Mouse (Mus musculus): ENCODE data around the gene Sirt4. TPM values are rescaled to one million over a fixed set of nuclear protein-coding genes. Genes with fewer than 3 reads are reported as not detected.
"Not testable (repeated sequence)": the region's sequence is repeated elsewhere in the genome, so short reads cannot be mapped to it uniquely, and the experiment has no call there.

Sirt4 gene
- polyA plus RNA-seq, 1 experiment from 2014 or later: 6.0 TPM

DNA sequence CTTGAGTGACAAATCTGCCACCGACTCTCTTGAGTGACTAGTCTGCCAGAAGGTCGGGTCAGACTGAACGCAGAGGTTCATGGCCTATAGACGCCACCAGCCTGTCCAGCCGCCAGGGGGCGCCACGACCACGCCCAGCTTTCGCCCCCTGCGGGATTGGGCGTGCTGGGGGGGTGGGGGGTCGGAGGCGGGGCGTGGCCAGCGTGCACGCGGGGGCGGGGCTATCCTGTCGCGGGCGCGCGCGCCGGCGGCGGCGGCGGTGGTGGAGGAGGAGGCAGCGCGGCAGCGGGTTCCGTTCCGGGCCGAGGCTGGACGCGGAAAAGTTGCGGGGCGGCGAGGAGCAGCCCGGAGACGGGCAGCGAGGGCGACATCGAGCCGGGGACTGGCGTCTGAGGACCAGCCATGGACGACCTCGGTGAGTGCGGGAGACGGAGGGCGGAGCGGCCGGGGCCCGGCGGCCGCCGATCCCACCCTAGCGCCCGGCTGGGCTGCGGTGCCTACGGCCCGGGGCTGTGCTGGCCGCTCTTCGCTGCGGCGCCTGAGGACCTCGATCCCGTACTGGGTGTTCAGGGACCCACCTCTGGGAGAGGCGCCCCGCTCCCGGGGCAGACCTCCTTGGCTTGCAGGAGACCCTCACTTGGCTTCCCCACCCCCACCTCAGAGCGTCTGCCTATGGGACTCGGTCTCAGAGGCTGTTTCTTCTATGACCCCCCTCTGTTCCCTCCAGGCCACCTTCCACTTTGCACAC lies 22.1 kb upstream of the Sirt4 start, which contains the start of gene Pxn:
TSS of gene Pxn (plus strand) at position 223 of the 748 bp plus-strand sequence.
- under 1% methylated on average over 58 of the region's 74 CpGs for WGBS (ENCODE audit: insufficient replicate concordance)
- Histone ChIP-seq H3K9me3 (replicated peaks) (no peaks in the 10 kb centered on the region), H3K4me3 (replicated peaks) (peak within 1 kb of the TSS; percentile 80), H3K4me1 (replicated peaks) (peaks cover 53% of the 10 kb centered on the region), H3K27me3 (peaks cover 14% of the 10 kb centered on the region), H3K36me3 (replicated peaks) (no peaks in the 10 kb centered on the region), H3K27ac (replicated peaks) (peak within 1 kb of the TSS; percentile 62; the same call in 1 of the 2 replicates), H3K9ac (peak within 1 kb of the TSS; percentile 85), H3K4me2 (peak within 1 kb of the TSS; percentile 99)
- ATAC-seq (ENCODE audit: insufficient read depth): peak; percentile 84

- H3K27ac ChIP-seq (replicated peaks); ATAC-seq (ENCODE audit: insufficient read depth); H3K4me3 ChIP-seq (replicated peaks); H3K9me3 ChIP-seq (replicated peaks); H3K4me2 ChIP-seq; H3K36me3 ChIP-seq (replicated peaks); H3K9ac ChIP-seq: not testable (repeated sequence)
- H3K4me1 ChIP-seq (replicated peaks): peaks cover 48% of the 10 kb centered on the region
- 59% methylated on average over 4 of the region's 4 CpGs for WGBS (ENCODE audit: insufficient replicate concordance)
- H3K27me3 ChIP-seq: peaks cover 14% of the 10 kb centered on the region
Observed at GRCm38 (mm10) chr5:115505617-115506016, 21.1 kb upstream of the Sirt4 start.

- H3K27me3 ChIP-seq: peaks cover 14% of the 10 kb centered on the region; the same call in 1 of the 2 replicates
- no peak for ATAC-seq (ENCODE audit: insufficient read depth)
- H3K27ac ChIP-seq (replicated peaks): no peak overlapping the region
- 60% methylated on average over 12 of the region's 12 CpGs for WGBS (ENCODE audit: insufficient replicate concordance)
- no peak overlapping the region for H3K9ac ChIP-seq
- no peaks in the 10 kb centered on the region for H3K36me3 ChIP-seq (replicated peaks)
- no peak overlapping the region for H3K4me2 ChIP-seq
- H3K4me1 ChIP-seq (replicated peaks): peaks cover 33% of the 10 kb centered on the region
- no peaks in the 10 kb centered on the region for H3K9me3 ChIP-seq (replicated peaks)
- no peak overlapping the region for H3K4me3 ChIP-seq (replicated peaks)
Observed at GRCm38 (mm10) chr5:115503035-115503434, 18.5 kb upstream of the Sirt4 start.

DNA sequence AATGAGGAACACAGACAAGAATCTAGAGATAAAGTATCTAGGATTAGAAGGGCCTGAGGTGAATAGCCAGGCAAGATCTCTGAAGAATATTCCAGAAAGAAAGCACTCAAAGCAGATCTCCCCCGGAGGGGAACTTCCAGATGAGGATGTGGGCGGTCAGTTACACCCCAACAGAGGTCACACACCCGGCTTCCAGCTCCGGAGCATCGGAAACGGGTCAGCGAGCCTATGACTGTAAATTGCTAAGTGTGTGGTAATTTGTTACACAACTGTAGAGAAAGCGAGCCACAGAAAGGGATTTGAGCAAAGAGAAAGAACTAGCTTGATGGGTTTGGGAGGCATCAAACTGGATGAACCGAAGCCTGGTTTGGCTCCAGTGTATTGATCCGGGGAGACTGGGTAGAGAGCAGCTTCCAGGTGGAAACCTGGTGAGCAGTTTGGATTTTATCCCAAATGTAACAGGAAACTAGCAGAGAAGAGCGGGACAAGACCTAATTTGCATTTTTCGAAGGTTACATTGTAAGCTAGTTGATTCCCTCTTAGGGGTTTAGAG lies 15.9 kb upstream of the Sirt4 start:
- WGBS (ENCODE audit: insufficient replicate concordance): 56% methylated on average over 12 of the region's 12 CpGs
- Histone ChIP-seq H3K9ac (no peak overlapping the region), H3K27ac (replicated peaks) (no peak overlapping the region), H3K4me3 (replicated peaks) (no peak overlapping the region), H3K9me3 (replicated peaks) (no peaks in the 10 kb centered on the region), H3K27me3 (0 out of 2 replicates have a peak, but pooled peaks cover 6% of the 10 kb centered on the region), H3K36me3 (replicated peaks) (no peaks in the 10 kb centered on the region), H3K4me2 (no peak overlapping the region; the same call in 1 of the 2 replicates), H3K4me1 (replicated peaks) (peaks cover 14% of the 10 kb centered on the region)
- no peak for ATAC-seq (ENCODE audit: insufficient read depth)

DNA sequence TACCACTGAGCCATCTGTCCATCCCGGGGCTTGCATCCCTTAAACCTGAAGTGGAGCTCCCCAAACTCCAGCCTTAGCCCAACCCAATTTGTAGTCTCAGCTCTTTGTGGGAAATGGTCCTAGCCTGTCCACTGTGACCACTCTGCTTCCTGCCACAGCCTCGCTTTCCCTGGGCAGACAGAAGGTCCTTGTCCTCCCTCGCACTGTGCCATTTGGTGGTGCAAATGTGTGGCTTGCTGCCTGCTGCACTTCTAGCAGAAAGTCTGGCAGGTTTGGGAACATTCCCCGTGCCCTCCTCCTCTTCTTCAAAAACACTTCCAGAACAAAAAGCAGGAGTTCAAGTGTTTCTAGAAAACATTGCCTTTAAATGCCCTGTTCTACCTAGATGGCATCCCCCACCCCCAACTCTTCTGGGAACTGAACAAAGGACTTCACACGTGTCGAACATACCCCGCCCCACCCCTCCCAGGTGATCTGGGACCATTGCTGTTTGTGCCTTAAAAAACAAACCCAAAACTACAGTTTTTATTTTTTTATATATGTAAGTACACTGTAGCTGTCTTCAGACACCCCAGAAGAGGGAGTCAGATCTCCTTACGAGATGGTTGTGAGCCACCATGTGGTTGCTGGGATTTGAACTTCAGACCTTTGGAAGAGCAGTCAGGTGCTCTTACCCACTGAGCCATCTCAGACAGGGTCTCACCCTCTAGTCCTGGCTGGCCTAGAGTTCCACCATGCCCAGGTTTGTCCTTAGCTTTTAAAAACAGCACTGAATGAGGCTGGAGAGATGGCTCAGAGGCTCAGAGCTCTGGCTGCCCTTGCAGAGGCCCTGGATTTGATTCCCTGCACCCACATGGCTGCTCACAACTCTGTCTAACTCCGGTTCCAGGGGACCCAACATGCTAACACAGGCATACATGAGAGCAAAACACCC lies 14.0 kb upstream of the Sirt4 start:
- no peaks in the 10 kb centered on the region for H3K36me3 ChIP-seq (replicated peaks)
- H3K9ac ChIP-seq: no peak overlapping the region
- no peak for ATAC-seq (ENCODE audit: insufficient read depth)
- H3K27me3 ChIP-seq: peaks cover 6% of the 10 kb centered on the region; the same call in 1 of the 2 replicates
- no peak overlapping the region for H3K4me2 ChIP-seq
- H3K4me1 ChIP-seq (replicated peaks): peaks cover 15% of the 10 kb centered on the region
- H3K4me3 ChIP-seq (replicated peaks): no peak overlapping the region
- H3K27ac ChIP-seq (replicated peaks): no peak overlapping the region
- 48% methylated on average over 9 of the region's 9 CpGs for WGBS (ENCODE audit: insufficient replicate concordance)
- no peaks in the 10 kb centered on the region for H3K9me3 ChIP-seq (replicated peaks)

DNA sequence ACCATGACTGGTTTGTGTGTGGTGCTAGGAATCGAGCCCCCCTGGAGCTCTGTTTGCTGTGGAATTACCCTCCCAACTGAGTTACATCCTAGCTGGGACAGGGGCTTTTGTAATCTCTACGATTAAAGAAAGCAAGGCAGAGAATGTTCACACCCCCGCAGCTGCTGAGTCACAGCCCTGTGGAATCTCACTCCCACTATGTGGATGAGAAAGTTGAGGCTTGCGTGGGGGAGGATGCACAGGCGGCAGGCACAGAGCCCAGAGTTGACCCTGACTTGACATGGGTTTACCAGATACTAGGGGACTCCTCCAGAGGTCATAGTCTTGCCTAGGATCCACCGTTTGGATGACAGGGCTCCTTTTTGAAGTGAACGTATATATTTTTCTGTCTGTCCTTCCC lies 12.5 kb upstream of the Sirt4 start:
- H3K27ac ChIP-seq (replicated peaks): no peak overlapping the region
- no peak for ATAC-seq (ENCODE audit: insufficient read depth)
- 58% methylated on average over 7 of the region's 7 CpGs for WGBS (ENCODE audit: insufficient replicate concordance)
- H3K9ac ChIP-seq: no peak overlapping the region
- no peak overlapping the region for H3K4me2 ChIP-seq
- H3K27me3 ChIP-seq: peaks cover under 1% of the 10 kb centered on the region; the same call in 1 of the 2 replicates
- peaks cover 19% of the 10 kb centered on the region for H3K4me1 ChIP-seq (replicated peaks)
- no peaks in the 10 kb centered on the region for H3K36me3 ChIP-seq (replicated peaks)
- H3K4me3 ChIP-seq (replicated peaks): no peak overlapping the region
- H3K9me3 ChIP-seq (replicated peaks): no peaks in the 10 kb centered on the region

GRCm38 (mm10) chr5:115495618-115496017 lies 11.1 kb upstream of the Sirt4 start:
- H3K27ac ChIP-seq (replicated peaks); H3K9me3 ChIP-seq (replicated peaks); H3K4me2 ChIP-seq; H3K27me3 ChIP-seq; H3K36me3 ChIP-seq (replicated peaks); ATAC-seq (ENCODE audit: insufficient read depth); H3K4me3 ChIP-seq (replicated peaks); H3K9ac ChIP-seq: not testable (repeated sequence)
- 70% methylated on average over 3 of the region's 3 CpGs for WGBS (ENCODE audit: insufficient replicate concordance)
- H3K4me1 ChIP-seq (replicated peaks): peaks cover 33% of the 10 kb centered on the region

GRCm38 (mm10) chr5:115493441-115493840 lies 8.9 kb upstream of the Sirt4 start:
- Histone ChIP-seq H3K9ac (no peak overlapping the region), H3K4me1 (replicated peaks) (peaks cover 39% of the 10 kb centered on the region), H3K27me3 (peaks cover 3% of the 10 kb centered on the region; the same call in 1 of the 2 replicates), H3K4me3 (replicated peaks) (no peak overlapping the region), H3K36me3 (replicated peaks) (no peaks in the 10 kb centered on the region), H3K9me3 (replicated peaks) (no peaks in the 10 kb centered on the region), H3K27ac (replicated peaks) (no peak overlapping the region), H3K4me2 (no peak overlapping the region)
- WGBS (ENCODE audit: insufficient replicate concordance): 56% methylated on average over 5 of the region's 5 CpGs
- ATAC-seq (ENCODE audit: insufficient read depth): no peak

GRCm38 (mm10) chr5:115492711-115493335 lies 8.3 kb upstream of the Sirt4 start:
- H3K36me3 ChIP-seq (replicated peaks): no peaks in the 10 kb centered on the region
- peaks cover 3% of the 10 kb centered on the region; the same call in 1 of the 2 replicates for H3K27me3 ChIP-seq
- no peak overlapping the region for H3K4me3 ChIP-seq (replicated peaks)
- 52% methylated on average over 6 of the region's 6 CpGs for WGBS (ENCODE audit: insufficient replicate concordance)
- H3K4me1 ChIP-seq (replicated peaks): peaks cover 42% of the 10 kb centered on the region
- no peak overlapping the region for H3K4me2 ChIP-seq
- no peak overlapping the region for H3K9ac ChIP-seq
- H3K27ac ChIP-seq (replicated peaks): no peak overlapping the region
- no peak for ATAC-seq (ENCODE audit: insufficient read depth)
- no peaks in the 10 kb centered on the region for H3K9me3 ChIP-seq (replicated peaks)

DNA sequence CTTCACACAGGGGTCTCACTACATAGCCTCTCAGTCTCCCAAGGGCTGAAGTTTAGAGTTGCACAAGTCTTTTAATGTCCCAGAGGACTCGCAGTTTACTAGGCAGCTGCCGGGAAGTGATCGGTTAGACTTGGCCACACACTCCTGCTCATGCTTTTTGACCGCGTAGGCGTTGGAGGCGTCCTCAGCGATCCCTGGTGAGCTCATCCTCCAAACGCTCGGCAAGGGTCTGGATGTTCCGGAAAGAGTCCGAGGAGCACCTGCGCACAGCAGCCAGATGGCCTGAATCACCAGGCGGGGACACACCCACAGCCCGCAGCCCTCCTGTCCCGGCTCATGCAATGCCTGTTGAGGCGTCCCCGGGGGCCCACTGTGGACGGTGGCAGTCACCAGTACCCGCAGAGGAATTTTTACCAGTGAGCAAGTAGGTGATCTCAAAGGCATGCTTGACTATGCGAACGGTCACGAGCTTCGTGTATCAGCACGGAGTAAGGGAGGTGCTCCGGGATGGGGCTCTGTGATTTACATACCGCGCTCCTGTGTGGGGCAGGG lies 7.3 kb upstream of the Sirt4 start:
- H3K9ac ChIP-seq: peak overlapping the region; percentile 49
- H3K4me2 ChIP-seq: peak overlapping the region; percentile 70
- H3K27ac ChIP-seq (replicated peaks): peak overlapping the region; percentile 62
- H3K4me3 ChIP-seq (replicated peaks): peak overlapping the region; percentile 37
- ATAC-seq (ENCODE audit: insufficient read depth): no peak
- 4% methylated on average over 28 of the region's 28 CpGs for WGBS (ENCODE audit: insufficient replicate concordance)
- H3K4me1 ChIP-seq (replicated peaks): peaks cover 42% of the 10 kb centered on the region
- no peaks in the 10 kb centered on the region for H3K9me3 ChIP-seq (replicated peaks)
- no peaks in the 10 kb centered on the region for H3K36me3 ChIP-seq (replicated peaks)
- H3K27me3 ChIP-seq: peaks cover 3% of the 10 kb centered on the region; the same call in 1 of the 2 replicates

All from liver, embryonic 15.5 days (tissue).